Mouse (Mus musculus) forelimb bud, embryonic 11.5 days (tissue): Measurements from ENCODE around the gene Sh3bgrl.

ENCODE experiments used
- DNase-seq: peaks from one replicate; pipeline ENCODE4 v3.0.0-alpha.2; 2012; ENCODE audit warnings: low read depth, low spot score

Gene Sh3bgrl

GRCm38 (mm10) chrX:109238163-109238562 is 143.0 kb downstream of the Sh3bgrl start:
- DNase-seq = peak; percentile 1
